Mouse (Mus musculus) B cell, adult (primary cell): Measurements from ENCODE around the gene Vmn2r13. TPM values are rescaled to one million over a fixed set of nuclear protein-coding genes. Genes with fewer than 3 reads are reported as not detected.

Experiments used
- total RNA-seq: library from RNA; stranded (reverse); gene quantifications from 4 replicates; pipeline ENCODE4 v1.2.4, GENCODE M21; 2023; ENCODE audit not compliant: inconsistent age

The Vmn2r13 gene
- not detected in 4 replicates for total RNA-seq

GRCm38 (mm10) chr5:109192099-109192498 lies at the start of gene Vmn2r13:
Gene Vmn2r13, minus strand, starts transcription at chr5:109192199.

DNA sequence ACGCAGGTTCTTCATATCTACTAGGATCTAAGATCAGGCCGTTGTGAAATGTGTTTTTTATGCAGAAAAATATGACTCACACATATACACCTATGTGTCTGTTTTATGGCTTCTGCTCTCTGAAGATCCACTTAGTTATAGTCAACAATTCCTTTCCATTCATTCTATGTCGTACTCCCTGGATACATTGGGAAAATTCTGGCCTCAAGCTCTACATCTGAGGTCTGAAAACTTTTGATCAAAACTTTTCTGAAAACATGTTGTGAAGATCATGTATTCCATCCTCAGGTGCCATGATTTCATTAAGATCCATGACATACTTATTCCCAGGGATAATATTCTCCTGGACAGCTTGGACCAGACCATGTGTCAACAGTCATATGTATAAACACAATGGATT lies 32.6 kb upstream of the Vmn2r13 start, which contains the start of gene Vmn2r14:
TSS of gene Vmn2r14 (minus strand) at position 101 of the 400 bp plus-strand sequence.

Other genes starting within 250 kb of the Vmn2r13 start
- not detected in 4 replicates for gene Vmn2r10, start 185.7 kb downstream of the Vmn2r13 start, total RNA-seq
- gene Vmn2r11, start 132.6 kb downstream of the Vmn2r13 start, total RNA-seq: not detected in 4 replicates
- gene Vmn2r12, start 94.2 kb downstream of the Vmn2r13 start, total RNA-seq: not detected in 4 replicates
- gene Vmn2r14, start 32.5 kb upstream of the Vmn2r13 start, total RNA-seq: not detected in 4 replicates
- gene Vmn2r15, start 105.4 kb upstream of the Vmn2r13 start, total RNA-seq: not detected in 4 replicates
- not detected in 4 replicates for gene Vmn2r16, start 138.0 kb upstream of the Vmn2r13 start, total RNA-seq
- gene Vmn2r17, start 227.5 kb upstream of the Vmn2r13 start, total RNA-seq: not detected in 4 replicates